Mouse (Mus musculus): ENCODE results near the gene Macrod2. TPM values are rescaled to one million over a fixed set of nuclear protein-coding genes. Genes with fewer than 3 reads are reported as not detected.
A peak's percentile ranks its signal among the peaks of the same experiment; 100 is the strongest.

Gene Macrod2
- polyA plus RNA-seq, 1 experiment: 3.8 TPM

DNA sequence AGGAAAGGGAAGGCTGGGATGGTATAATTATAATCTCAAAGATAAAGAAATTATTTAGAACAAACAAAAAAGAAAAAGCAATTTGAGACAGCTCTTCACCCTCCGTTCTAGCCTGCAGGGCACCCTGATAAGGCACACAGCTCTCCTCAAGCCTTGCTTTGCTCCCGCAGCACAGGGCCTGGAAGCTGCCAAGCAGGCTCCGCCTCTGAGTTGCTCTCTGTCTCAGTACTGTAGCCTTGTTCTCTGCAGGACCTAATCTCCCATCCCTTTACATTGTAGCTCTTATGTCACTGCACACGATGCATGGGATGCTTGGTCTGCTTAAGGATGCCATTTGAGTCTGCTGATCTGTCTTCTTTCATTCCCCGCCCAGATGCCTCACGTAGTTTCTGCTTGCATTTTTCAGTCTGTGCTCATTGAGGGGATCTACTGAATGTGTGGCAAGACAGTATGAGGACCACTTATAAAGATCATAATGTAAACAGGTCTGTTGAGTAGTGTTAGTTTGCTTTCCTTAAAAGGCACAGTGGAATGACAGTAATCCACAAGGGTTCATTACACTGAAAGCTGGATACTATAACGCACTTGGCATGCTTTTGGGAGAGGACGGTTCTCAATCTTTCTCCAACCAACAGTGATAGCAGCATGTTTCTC is 380.5 kb downstream of the Macrod2 start:
- Histone ChIP-seq H3K4me3 (ENCODE audit: low read depth, low read length) (no peak overlapping the region), H3K27me3 (ENCODE audit: control insufficient read depth, insufficient read depth, low read length) (no peaks in the 10 kb centered on the region), H3K36me3 (ENCODE audit: control insufficient read depth, insufficient read depth, low read length) (no peaks in the 10 kb centered on the region), H3K4me1 (ENCODE audit: control insufficient read depth, insufficient read depth, insufficient read length, low read length) (peaks cover 11% of the 10 kb centered on the region; the same call in 1 of the 2 replicates), H3K27ac (ENCODE audit: insufficient read depth, low read depth, low read length) (no peak overlapping the region)
- 60% methylated on average over 8 of the region's 8 CpGs for WGBS
- TF ChIP-seq POLR2A (IDR thresholded peaks at IDR 0.05; ENCODE audit: low read depth, low read length) (no peak), CTCF (IDR thresholded peaks at IDR 0.05; ENCODE audit: extremely low read depth, insufficient read length, insufficient replicate concordance, low read depth, low read length) (no peak)

DNA sequence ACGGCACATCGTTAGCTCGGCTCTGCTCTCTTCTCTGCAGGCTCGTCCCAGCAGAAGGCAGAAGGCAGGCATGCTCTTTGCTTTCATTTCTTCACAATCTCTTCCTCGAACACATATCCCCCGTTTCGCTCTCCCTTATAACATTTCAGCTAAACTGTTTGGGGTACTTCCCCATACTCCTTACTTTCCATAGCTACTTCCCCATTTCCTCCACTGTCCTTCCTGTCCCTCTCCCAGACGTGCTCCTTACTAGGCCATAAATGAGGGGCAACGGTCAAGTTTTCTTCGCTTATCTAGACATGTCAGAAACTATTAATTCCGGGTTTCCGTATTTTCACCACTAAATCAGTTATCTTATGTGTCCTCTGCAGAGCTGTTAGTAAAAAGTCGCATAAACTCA is 383.1 kb downstream of the Macrod2 start:
- H3K4me3 ChIP-seq (ENCODE audit: low read depth, low read length): peak overlapping the region; percentile 53
- 20% methylated on average over 13 of the region's 13 CpGs for WGBS
- peak overlapping the region; percentile 47 for H3K27ac ChIP-seq (ENCODE audit: insufficient read depth, low read depth, low read length)
- H3K4me1 ChIP-seq (ENCODE audit: control insufficient read depth, insufficient read depth, insufficient read length, low read length): peaks cover 5% of the 10 kb centered on the region; the same call in 1 of the 2 replicates
- H3K27me3 ChIP-seq (ENCODE audit: control insufficient read depth, insufficient read depth, low read length): no peaks in the 10 kb centered on the region
- no peaks in the 10 kb centered on the region for H3K36me3 ChIP-seq (ENCODE audit: control insufficient read depth, insufficient read depth, low read length)
- TF ChIP-seq CTCF (IDR thresholded peaks at IDR 0.05; ENCODE audit: extremely low read depth, insufficient read length, insufficient replicate concordance, low read depth, low read length) (no peak), POLR2A (IDR thresholded peaks at IDR 0.05; ENCODE audit: low read depth, low read length) (no peak)

DNA sequence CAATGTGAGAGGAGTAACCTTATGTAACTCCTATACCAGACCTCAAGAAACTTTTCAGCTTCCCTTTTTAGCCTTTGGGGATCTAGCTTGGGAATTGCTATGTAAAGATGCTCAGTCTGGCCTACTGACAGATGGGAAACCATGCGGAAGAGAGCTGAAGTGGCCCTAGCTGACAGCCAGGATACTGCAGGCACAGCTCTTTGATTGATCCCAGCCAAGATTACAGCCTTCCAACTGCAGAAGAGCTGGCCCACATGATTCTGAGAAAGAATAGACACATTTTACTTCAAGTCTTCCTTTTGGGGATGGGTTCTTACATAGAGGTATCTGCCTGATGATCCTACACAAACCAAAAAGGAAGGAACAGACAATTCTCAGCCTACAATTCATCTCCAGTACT is 387.9 kb downstream of the Macrod2 start:
- peaks cover 3% of the 10 kb centered on the region; the same call in 1 of the 2 replicates for H3K4me1 ChIP-seq (ENCODE audit: control insufficient read depth, insufficient read depth, insufficient read length, low read length)
- no peak overlapping the region for H3K27ac ChIP-seq (ENCODE audit: insufficient read depth, low read depth, low read length)
- no peak overlapping the region for H3K4me3 ChIP-seq (ENCODE audit: low read depth, low read length)
- 78% methylated on average over 1 of the region's 1 CpGs for WGBS
- H3K27me3 ChIP-seq (ENCODE audit: control insufficient read depth, insufficient read depth, low read length): no peaks in the 10 kb centered on the region
- TF ChIP-seq POLR2A (IDR thresholded peaks at IDR 0.05; ENCODE audit: low read depth, low read length) (no peak), CTCF (IDR thresholded peaks at IDR 0.05; ENCODE audit: extremely low read depth, insufficient read length, insufficient replicate concordance, low read depth, low read length) (no peak)
- no peaks in the 10 kb centered on the region for H3K36me3 ChIP-seq (ENCODE audit: control insufficient read depth, insufficient read depth, low read length)

DNA sequence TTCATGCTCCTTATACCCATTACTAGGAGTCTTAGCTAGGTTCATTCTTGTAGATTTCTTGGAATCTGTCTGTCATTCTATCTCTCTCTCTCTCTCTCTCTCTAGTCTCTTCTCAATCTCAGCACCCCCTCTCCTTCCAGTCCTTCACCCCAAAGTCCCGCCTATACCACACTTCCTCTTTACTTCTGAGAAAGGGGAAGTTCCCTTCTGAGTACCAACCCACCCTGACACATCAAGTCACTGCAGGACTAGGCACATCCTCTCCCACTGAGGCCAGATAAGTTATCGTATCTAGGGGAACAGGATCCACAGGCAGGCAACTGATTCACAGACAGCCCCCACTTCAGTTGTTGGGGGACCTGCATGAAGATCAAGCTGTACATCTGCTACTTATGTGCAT is 389.5 kb downstream of the Macrod2 start:
- no peaks in the 10 kb centered on the region for H3K27me3 ChIP-seq (ENCODE audit: control insufficient read depth, insufficient read depth, low read length)
- no peak overlapping the region for H3K27ac ChIP-seq (ENCODE audit: insufficient read depth, low read depth, low read length)
- TF ChIP-seq POLR2A (IDR thresholded peaks at IDR 0.05; ENCODE audit: low read depth, low read length): no peak
- no peak for TF ChIP-seq CTCF (IDR thresholded peaks at IDR 0.05; ENCODE audit: extremely low read depth, insufficient read length, insufficient replicate concordance, low read depth, low read length)
- H3K4me3 ChIP-seq (ENCODE audit: low read depth, low read length): no peak overlapping the region
- no peaks in the 10 kb centered on the region for H3K4me1 ChIP-seq (ENCODE audit: control insufficient read depth, insufficient read depth, insufficient read length, low read length)
- 72% methylated on average over 2 of the region's 2 CpGs for WGBS
- H3K36me3 ChIP-seq (ENCODE audit: control insufficient read depth, insufficient read depth, low read length): no peaks in the 10 kb centered on the region

DNA sequence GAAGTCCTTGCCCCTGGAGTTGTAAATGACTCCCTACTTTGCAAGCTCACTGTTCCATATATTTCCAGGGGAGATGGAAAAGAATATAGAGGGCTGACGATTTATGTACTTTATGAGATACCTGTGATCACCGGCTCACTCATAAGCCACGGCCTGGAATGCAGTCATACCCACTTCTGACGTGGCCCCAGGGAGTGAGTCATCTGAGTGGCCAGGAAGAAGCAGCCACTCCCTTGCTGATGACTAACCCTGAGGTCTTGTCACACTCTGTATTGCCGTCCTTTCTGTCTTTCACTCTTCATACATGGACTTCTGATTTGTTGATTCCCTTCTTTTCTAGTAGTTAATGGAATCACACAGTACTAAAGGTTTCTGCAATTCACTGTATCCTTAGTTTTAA is 395.3 kb downstream of the Macrod2 start:
- Histone ChIP-seq H3K27ac (ENCODE audit: insufficient read depth, low read depth, low read length) (no peak overlapping the region), H3K36me3 (ENCODE audit: control insufficient read depth, insufficient read depth, low read length) (no peaks in the 10 kb centered on the region), H3K4me1 (ENCODE audit: control insufficient read depth, insufficient read depth, insufficient read length, low read length) (no peaks in the 10 kb centered on the region), H3K27me3 (ENCODE audit: control insufficient read depth, insufficient read depth, low read length) (no peaks in the 10 kb centered on the region), H3K4me3 (ENCODE audit: low read depth, low read length) (no peak overlapping the region)
- 17% methylated on average over 5 of the region's 5 CpGs for WGBS
- no peak for TF ChIP-seq POLR2A (IDR thresholded peaks at IDR 0.05; ENCODE audit: low read depth, low read length)
- TF ChIP-seq CTCF (IDR thresholded peaks at IDR 0.05; ENCODE audit: extremely low read depth, insufficient read length, insufficient replicate concordance, low read depth, low read length): no peak

DNA sequence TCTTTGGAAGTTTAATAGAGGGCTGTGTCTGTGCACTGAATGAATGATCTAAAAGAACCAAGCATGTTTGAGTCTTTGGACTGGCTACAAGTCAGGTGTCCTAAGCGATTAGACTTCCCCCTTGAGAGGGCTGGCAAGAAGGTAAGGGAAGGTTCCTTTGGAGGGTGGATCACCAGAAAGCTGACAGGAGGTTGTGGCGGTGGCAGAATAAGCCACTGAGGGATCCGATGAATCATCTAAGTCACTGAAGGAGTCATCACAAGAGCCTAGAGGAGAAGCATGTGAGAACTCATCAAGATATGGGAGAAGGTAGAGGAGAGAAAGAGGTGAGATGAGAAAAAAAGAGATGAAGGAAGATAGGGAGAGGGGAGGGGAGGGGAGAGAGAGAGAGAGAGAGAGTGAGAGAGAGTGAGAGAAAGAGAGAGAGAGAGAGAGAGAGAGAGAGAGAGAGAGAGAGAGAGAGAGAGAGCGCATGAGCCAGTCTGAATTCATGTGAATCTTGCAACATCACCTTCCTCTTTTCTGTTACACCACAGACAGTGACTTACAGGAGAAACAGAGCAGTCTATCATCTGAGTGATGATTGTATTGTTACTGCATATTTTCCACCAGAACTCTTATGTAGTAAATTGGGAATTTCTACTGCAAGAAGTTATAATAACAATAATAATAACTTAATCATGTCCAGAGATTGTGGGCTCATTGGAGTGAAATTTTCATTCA is 398.9 kb downstream of the Macrod2 start:
- TF ChIP-seq CTCF (IDR thresholded peaks at IDR 0.05; ENCODE audit: extremely low read depth, insufficient read length, insufficient replicate concordance, low read depth, low read length) (no peak), POLR2A (IDR thresholded peaks at IDR 0.05; ENCODE audit: low read depth, low read length) (no peak)
- no peaks in the 10 kb centered on the region for H3K36me3 ChIP-seq (ENCODE audit: control insufficient read depth, insufficient read depth, low read length)
- no peak overlapping the region for H3K4me3 ChIP-seq (ENCODE audit: low read depth, low read length)
- no peak overlapping the region for H3K27ac ChIP-seq (ENCODE audit: insufficient read depth, low read depth, low read length)
- no peaks in the 10 kb centered on the region for H3K27me3 ChIP-seq (ENCODE audit: control insufficient read depth, insufficient read depth, low read length)
- no peaks in the 10 kb centered on the region for H3K4me1 ChIP-seq (ENCODE audit: control insufficient read depth, insufficient read depth, insufficient read length, low read length)
- WGBS: 85% methylated on average over 4 of the region's 4 CpGs

DNA sequence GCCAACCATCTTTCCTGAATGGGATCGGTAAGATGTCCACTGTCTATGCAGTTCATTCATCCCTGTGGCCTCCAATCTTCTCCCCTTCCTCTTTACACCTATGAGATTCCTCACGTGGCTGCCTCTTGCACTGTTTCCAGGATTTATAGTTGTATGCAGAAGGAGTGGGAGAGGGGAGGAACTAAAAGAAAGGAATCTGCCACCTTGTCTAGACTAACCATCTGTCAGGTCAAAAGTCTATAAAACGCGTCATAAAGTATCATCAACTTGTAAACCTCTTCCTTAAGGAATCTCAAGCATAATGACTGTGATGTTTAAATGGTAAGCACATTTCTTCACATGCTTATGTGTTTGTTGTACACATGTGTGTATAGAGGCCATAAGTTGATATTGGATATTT is 416.6 kb downstream of the Macrod2 start:
- no peaks in the 10 kb centered on the region for H3K36me3 ChIP-seq (ENCODE audit: control insufficient read depth, insufficient read depth, low read length)
- no peaks in the 10 kb centered on the region for H3K27me3 ChIP-seq (ENCODE audit: control insufficient read depth, insufficient read depth, low read length)
- no peak overlapping the region for H3K4me3 ChIP-seq (ENCODE audit: low read depth, low read length)
- H3K4me1 ChIP-seq (ENCODE audit: control insufficient read depth, insufficient read depth, insufficient read length, low read length): peaks cover 2% of the 10 kb centered on the region; the same call in 1 of the 2 replicates
- 62% methylated on average over 4 of the region's 4 CpGs for WGBS
- H3K27ac ChIP-seq (ENCODE audit: insufficient read depth, low read depth, low read length): no peak overlapping the region
- TF ChIP-seq POLR2A (IDR thresholded peaks at IDR 0.05; ENCODE audit: low read depth, low read length) (no peak), CTCF (IDR thresholded peaks at IDR 0.05; ENCODE audit: extremely low read depth, insufficient read length, insufficient replicate concordance, low read depth, low read length) (no peak)
